Mouse (Mus musculus) forebrain, embryonic 16.5 days (tissue): ENCODE results near the gene Btbd2. TPM values are rescaled to one million over a fixed set of nuclear protein-coding genes. Genes with fewer than 3 reads are reported as not detected.

Experiments
- microRNA-seq: library from miRNA; unstranded; fragments of <30 nt; microRNA quantifications from one replicate; pipeline ENCODE4, GENCODE M21; 2017
- polyA plus RNA-seq: library from polyadenylated mRNA; unstranded; fragments of >200 nt; fragmentation: Nextera tagmentation; extraction: Ambion mirVana; gene quantifications from 2 replicates; pipeline ENCODE4 v1.2.1, GENCODE M21; 2015

Btbd2 gene
- polyA plus RNA-seq, 1 experiment from 2014 or later, result 75.2 TPM

Small RNA genes lying within 50 kb of the gene (microRNA-seq; reads per million reads assigned to microRNA genes)
- gene Mir6912, result not detected

Other genes with a start within 250 kb of the Btbd2 start
- 63.7 and 74.6 TPM in 2 replicates for gene Tcf3, start 223.4 kb downstream of the Btbd2 start, polyA plus RNA-seq
- gene Onecut3, start 162.2 kb downstream of the Btbd2 start, polyA plus RNA-seq, result 0.07 and 0.46 TPM in 2 replicates
- 0.16 and 0.23 TPM in 2 replicates for gene Atp8b3, start 117.9 kb downstream of the Btbd2 start, polyA plus RNA-seq
- 28.1 and 30.3 TPM in 2 replicates for gene Rexo1, start 95.5 kb downstream of the Btbd2 start, polyA plus RNA-seq
- 9.2 and 10.1 TPM in 2 replicates for gene Klf16, start 79.8 kb downstream of the Btbd2 start, polyA plus RNA-seq
- 92.2 and 93.1 TPM in 2 replicates for gene Abhd17a, start 66.7 kb downstream of the Btbd2 start, polyA plus RNA-seq
- 69.9 and 77.2 TPM in 2 replicates for gene Scamp4, start 54.2 kb downstream of the Btbd2 start, polyA plus RNA-seq
- gene Adat3, start 54.2 kb downstream of the Btbd2 start, polyA plus RNA-seq, result 6.4 and 6.7 TPM in 2 replicates
- 3.1 and 4.1 TPM in 2 replicates for gene Gm49322, start 51.0 kb downstream of the Btbd2 start, polyA plus RNA-seq
- 91.3 and 96.9 TPM in 2 replicates for gene Csnk1g2, start 34.2 kb downstream of the Btbd2 start, polyA plus RNA-seq
- gene Mknk2, start 21.0 kb upstream of the Btbd2 start, polyA plus RNA-seq, result 57.1 and 61.2 TPM in 2 replicates
- gene Mob3a, start 44.9 kb upstream of the Btbd2 start, polyA plus RNA-seq, result 56.9 and 59.4 TPM in 2 replicates
- 32.5 and 44.1 TPM in 2 replicates for gene Izumo4, start 45.1 kb upstream of the Btbd2 start, polyA plus RNA-seq
- gene Ap3d1, start 85.2 kb upstream of the Btbd2 start, polyA plus RNA-seq, result 101 and 102 TPM in 2 replicates
- 17.4 and 22.5 TPM in 2 replicates for gene Dot1l, start 98.1 kb upstream of the Btbd2 start, polyA plus RNA-seq
- gene Sf3a2, start 141.1 kb upstream of the Btbd2 start, polyA plus RNA-seq, result 62.6 and 65.1 TPM in 2 replicates
- 129 and 143 TPM in 2 replicates for gene Plekhj1, start 141.6 kb upstream of the Btbd2 start, polyA plus RNA-seq
- gene Amh, start 148.2 kb upstream of the Btbd2 start, polyA plus RNA-seq, result 0.15 TPM in 1 of 2 replicates, not detected in the other
- not detected in 2 replicates for gene Jsrp1, start 156.4 kb upstream of the Btbd2 start, polyA plus RNA-seq
- gene Oaz1, start 169.6 kb upstream of the Btbd2 start, polyA plus RNA-seq, result 1,342 and 1,351 TPM in 2 replicates
- gene Lingo3, start 187.0 kb upstream of the Btbd2 start, polyA plus RNA-seq, result 6.0 and 9.3 TPM in 2 replicates
- gene Lsm7, start 198.1 kb upstream of the Btbd2 start, polyA plus RNA-seq, result 223 and 228 TPM in 2 replicates
- 64.9 and 78.6 TPM in 2 replicates for gene Sppl2b, start 198.2 kb upstream of the Btbd2 start, polyA plus RNA-seq
- 0.24 and 0.25 TPM in 2 replicates for gene Tmprss9, start 214.8 kb upstream of the Btbd2 start, polyA plus RNA-seq
- gene Timm13, start 243.9 kb upstream of the Btbd2 start, polyA plus RNA-seq, result 298 and 299 TPM in 2 replicates